Mouse (Mus musculus): Measurements from ENCODE around the gene Arsb. TPM values are rescaled to one million over a fixed set of nuclear protein-coding genes. Genes with fewer than 3 reads are reported as not detected.

Gene Arsb
- total RNA-seq, 2 experiments from 2014 or later, result 80.1 to 80.7 TPM

DNA sequence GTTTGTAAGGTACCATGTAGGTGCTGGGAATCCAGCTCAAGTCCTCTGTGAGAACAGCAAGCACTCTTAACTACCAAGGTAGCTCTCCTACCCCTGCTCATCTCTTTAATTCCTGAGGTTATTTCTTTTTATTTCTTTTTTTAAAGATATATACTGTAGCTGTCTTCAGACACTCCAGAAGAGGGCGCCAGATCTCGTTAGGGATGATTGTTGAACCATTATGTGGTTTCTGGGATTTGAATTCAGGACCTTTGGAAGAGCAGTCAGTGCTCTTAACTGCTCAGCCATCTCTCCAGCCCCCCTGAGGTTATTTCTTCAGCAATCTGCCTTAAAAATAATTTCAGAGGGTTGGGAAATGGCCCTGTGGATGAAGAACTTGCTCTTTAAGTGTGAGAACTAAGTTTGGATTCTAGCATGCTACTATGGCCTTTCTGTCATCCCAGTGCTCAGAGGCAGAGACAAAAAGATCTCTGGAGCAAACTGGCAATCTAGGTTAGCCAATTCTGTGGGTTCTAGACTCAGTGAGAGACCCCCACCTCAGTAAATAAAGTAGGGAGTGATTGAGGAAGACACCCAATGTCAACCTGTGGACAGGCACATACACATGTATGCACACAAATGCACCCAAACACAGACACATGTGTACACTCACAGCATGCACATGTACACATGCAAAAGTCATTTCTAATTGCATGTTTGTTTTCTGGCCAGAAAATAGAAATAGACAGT is 58.3 kb downstream of the Arsb start:
- H3K4me3 ChIP-seq, result no peak overlapping the region
- intact Hi-C loops (cut with DNase I), result loop anchor here (5.0 kb wide), 1 partner anchor 318 kb away; no protein-coding TSS in a partner anchor
- no peak for DNase-seq (ENCODE audit: extremely low spot score in 1 of 2, low spot score in 2 of 2)
- TF ChIP-seq CTCF (IDR thresholded peaks at IDR 0.05), result peak; percentile 57
- H3K27ac ChIP-seq, result no peak overlapping the region

DNA sequence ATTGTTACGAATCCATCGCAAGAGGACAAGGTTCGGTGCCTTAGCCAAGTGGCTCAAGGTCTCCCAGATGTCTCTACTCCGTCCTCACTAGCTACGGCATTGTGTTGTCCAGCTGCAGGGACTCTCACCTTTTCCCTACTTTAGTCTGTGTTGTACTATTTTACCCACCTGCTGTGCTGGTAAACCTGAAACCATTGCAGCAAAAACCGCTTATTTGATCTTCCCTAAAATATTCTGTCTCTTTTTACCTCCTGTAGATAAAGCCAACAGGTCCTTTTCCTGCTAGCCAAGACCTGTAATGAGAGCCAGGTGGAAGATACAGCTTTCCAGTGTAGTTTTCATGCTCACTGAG is 58.8 kb downstream of the Arsb start:
- DNase-seq (ENCODE audit: extremely low spot score in 1 of 2, low spot score in 2 of 2), result no peak
- TF ChIP-seq CTCF (IDR thresholded peaks at IDR 0.05), result no peak
- intact Hi-C loops (cut with DNase I), result no loop called here
- Histone ChIP-seq H3K27ac (no peak overlapping the region), H3K4me3 (no peak overlapping the region)

DNA sequence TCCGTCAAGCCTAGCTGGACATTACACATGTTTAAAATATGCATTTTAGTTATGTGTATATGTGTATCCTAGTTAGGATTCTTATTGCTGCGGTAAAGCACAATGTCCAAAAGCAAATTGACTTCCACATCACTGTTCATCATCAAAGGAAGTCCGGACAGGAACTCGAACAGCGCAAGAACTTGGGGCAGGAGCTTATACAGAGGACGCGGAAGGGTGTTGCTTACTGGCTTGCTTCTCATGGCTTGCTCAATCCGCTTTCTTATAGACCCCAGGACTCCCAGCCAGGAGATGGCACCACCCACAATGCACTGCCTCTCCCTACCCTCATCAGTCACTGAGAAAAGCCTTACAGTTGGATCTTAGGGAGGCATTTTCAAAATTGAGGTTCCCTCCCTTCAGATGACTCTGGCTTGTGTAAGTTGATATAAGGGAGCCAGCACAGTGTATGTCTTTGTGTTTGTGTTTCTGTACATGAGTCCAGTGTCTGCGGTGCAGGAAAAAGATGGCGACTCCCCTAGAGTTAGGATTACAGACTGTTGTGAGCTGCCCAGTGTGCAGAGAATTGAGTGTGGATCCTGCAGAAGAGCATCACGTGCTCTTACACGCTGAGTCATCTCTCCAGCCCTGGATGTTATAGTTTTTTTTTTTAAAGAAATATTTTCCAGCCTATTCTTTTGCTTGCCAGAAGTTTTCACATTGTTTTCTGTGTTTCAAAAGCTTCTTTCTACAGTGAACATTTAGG is 66.2 kb downstream of the Arsb start:
- TF ChIP-seq CTCF (IDR thresholded peaks at IDR 0.05), result no peak
- DNase-seq (ENCODE audit: extremely low spot score in 1 of 2, low spot score in 2 of 2), result no peak
- Histone ChIP-seq H3K27ac (no peak overlapping the region), H3K4me3 (no peak overlapping the region)
- intact Hi-C loops (cut with DNase I), result no loop called here

DNA sequence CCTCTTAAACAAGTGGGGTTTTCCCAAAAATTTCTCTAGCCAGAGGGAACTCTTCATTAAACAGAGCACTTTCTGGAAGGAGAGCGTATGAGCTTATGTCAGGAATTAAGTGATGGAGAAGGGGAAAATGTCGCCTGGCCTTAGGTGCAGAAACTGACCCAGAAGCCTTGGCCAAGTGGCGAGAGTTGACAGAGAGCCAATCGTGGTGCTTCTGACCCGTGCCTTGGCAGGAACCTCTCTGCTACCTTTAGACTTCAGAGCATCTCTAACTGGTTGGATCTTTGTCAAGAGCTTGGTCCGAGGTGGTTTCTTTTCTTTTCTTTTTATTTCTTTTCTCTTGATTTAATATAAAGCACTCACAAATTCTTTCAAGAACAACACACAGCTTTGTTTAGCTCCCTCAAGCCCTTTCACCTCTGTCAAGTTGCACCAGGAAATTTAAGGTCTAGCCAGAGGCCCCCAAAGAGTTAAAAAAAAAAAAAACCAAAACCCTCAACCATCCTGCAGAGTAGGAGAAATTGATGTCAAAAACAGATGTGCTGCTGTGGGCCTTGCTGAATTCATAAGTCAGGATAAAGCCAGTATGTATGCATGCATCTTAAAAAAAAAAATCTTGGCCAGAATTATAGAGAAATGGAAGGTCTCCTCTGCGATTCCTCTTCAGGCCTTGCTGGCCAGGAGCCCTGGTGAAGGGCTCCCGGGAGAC is 67.2 kb downstream of the Arsb start:
- intact Hi-C loops (cut with DNase I), result no loop called here
- DNase-seq (ENCODE audit: extremely low spot score in 1 of 2, low spot score in 2 of 2), result no peak
- H3K27ac ChIP-seq, result no peak overlapping the region; the same call in 1 of the 2 replicates
- no peak overlapping the region for H3K4me3 ChIP-seq
- TF ChIP-seq CTCF (IDR thresholded peaks at IDR 0.05), result no peak

DNA sequence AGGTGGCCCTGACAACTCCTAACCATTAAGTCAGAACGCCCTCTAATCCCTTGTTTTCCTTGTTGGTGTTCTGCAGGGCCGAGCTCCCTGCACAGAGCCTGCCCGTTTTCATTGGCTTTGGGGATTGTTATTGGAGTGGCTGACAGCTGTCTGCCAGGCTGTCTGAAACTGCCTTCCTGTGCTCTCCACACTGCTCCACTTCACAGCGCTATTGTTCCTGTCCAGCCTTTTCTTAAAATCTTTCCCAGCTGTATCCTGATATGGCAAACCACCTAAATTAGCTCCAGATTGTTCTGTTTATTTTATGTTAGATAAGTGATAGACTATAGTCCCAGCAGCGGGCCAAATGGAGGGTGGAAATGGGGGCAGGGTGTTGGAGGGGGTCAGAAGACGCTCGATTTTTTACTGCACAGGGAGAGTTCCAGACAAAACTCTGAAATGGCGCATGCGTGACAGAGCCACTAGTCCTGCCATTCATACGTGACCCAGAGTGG is 67.8 kb downstream of the Arsb start:
- no peak for TF ChIP-seq CTCF (IDR thresholded peaks at IDR 0.05)
- no peak overlapping the region for H3K4me3 ChIP-seq
- no peak for DNase-seq (ENCODE audit: extremely low spot score in 1 of 2, low spot score in 2 of 2)
- no peak overlapping the region; the same call in 1 of the 2 replicates for H3K27ac ChIP-seq
- intact Hi-C loops (cut with DNase I), result no loop called here

DNA sequence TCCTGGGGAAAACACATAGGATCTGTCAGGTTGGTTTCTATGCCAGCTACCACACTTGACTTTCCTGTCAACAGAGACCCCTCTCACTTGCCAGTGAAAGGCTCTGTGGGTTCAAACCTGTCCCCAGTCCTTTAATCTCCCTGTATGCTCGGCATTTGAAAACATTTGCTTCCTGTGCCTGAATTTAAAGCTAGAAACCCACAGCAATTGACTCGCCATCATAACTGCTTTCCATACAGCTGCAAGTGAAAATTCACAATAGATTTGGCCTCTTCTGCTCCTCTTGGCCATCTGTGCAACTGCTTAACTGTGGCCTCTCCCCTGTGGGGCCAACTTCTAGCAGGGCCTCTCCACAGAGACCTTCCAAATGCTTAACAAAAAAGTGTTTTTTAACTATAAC is 68.3 kb downstream of the Arsb start:
- no peak overlapping the region for H3K27ac ChIP-seq

DNA sequence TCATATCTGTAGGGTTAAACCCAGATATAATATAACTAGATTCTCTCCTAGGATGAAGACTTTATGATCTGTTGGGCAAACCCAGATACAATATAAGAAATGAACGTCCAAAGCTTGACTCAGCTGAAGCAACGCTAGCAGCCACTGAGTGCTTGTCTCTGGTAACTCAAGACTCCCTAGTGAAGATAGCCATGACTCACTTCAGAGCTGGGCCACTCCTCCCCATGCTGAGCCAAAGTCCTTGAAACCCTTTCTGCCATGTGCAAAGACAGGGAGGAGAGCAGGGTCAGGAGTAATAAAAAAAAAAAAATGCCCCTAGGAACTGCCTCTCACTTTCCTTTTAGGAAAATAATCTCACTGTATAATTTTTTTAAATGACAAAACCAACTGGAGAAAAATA is 68.7 kb downstream of the Arsb start:
- no peak for TF ChIP-seq CTCF (IDR thresholded peaks at IDR 0.05)
- no peak overlapping the region for H3K27ac ChIP-seq
- DNase-seq (ENCODE audit: extremely low spot score in 1 of 2, low spot score in 2 of 2), result no peak
- intact Hi-C loops (cut with DNase I), result no loop called here
- H3K4me3 ChIP-seq, result no peak overlapping the region

More for the DNA sequence above, 68.3 kb downstream of the Arsb start:
- intact Hi-C loops (cut with DNase I), result no loop called here
- H3K4me3 ChIP-seq, result no peak overlapping the region
- no peak for TF ChIP-seq CTCF (IDR thresholded peaks at IDR 0.05)
- DNase-seq (ENCODE audit: extremely low spot score in 1 of 2, low spot score in 2 of 2), result no peak

DNA sequence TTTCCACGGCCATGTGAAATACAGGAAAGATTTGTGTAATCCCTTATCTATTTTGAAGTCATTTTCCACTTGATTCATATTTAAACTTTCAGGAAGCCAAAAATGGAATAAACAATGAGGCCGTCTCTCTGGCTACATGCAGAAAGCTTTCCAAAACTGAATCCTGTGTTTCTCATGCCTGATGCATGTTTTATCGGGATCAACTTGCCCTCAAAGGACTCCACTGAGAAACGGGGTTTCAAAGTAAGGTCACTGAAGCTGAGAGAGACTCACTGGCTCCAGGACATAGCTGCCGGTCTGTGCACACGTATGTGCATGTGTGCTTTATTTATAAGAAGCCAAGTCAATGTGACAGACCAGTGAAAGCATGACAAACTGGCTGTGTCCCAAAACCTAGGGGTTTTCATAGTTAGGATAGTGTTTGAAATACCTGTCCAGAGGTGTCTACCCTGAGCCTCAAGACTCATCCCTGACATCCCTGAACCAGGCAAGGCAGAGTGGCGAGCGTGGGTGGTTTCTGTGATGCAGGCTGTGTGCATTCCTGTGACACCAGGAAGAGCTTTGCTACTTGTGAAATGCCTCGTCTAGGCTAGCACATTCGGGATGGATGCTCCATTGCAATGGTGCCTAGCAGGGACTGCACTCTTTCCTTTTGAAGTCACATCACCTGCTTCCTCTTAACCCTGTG is 75.5 kb downstream of the Arsb start:
- no peak for DNase-seq (ENCODE audit: extremely low spot score in 1 of 2, low spot score in 2 of 2)
- Histone ChIP-seq H3K27ac (no peak overlapping the region), H3K4me3 (no peak overlapping the region)
- intact Hi-C loops (cut with DNase I), result no loop called here
- no peak for TF ChIP-seq CTCF (IDR thresholded peaks at IDR 0.05)

DNA sequence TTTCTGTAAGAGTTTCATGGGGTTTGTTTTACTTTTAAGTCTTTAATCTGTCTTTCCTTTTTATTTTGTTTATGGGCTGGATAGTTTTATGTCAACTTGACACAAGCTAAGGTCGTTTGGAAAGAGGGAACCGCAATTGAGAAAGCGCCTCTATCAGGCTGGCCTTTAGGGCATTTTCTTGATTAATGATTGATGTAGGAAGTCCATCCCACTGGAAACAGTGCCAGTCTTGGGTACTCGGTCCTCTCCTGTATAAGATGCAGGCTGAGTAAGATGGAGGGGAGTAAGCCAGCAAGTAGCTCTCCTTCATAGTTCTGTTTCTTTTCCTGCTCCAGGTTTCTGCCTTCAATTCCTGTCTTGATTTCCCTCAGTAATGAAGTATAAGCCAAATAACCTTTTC is 76.2 kb downstream of the Arsb start:
- TF ChIP-seq CTCF (IDR thresholded peaks at IDR 0.05), result no peak
- no peak overlapping the region for H3K27ac ChIP-seq
- intact Hi-C loops (cut with DNase I), result no loop called here
- H3K4me3 ChIP-seq, result no peak overlapping the region
- no peak for DNase-seq (ENCODE audit: extremely low spot score in 1 of 2, low spot score in 2 of 2)

DNA sequence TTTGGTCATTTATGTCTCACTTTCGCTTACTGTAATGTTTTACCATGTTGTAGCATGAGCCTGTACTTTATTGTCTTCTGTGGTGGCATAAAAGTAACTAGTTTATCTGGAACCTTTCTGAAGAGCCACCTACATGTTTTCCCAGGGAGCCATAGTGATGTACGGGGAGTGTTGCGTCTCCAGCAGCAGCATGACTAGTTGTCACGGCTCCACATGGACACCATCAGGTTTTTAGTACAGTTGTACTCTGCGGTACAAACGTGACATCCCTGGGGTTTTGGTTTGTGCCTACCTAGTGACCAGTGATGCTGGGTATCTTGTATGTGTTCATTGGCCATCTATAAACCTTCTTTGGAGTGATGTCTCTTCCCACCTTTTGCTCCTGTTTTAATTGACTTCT is 77.2 kb downstream of the Arsb start:
- no peak overlapping the region for H3K4me3 ChIP-seq
- no peak for TF ChIP-seq CTCF (IDR thresholded peaks at IDR 0.05)
- no peak overlapping the region for H3K27ac ChIP-seq
- DNase-seq (ENCODE audit: extremely low spot score in 1 of 2, low spot score in 2 of 2), result no peak
- intact Hi-C loops (cut with DNase I), result no loop called here

DNA sequence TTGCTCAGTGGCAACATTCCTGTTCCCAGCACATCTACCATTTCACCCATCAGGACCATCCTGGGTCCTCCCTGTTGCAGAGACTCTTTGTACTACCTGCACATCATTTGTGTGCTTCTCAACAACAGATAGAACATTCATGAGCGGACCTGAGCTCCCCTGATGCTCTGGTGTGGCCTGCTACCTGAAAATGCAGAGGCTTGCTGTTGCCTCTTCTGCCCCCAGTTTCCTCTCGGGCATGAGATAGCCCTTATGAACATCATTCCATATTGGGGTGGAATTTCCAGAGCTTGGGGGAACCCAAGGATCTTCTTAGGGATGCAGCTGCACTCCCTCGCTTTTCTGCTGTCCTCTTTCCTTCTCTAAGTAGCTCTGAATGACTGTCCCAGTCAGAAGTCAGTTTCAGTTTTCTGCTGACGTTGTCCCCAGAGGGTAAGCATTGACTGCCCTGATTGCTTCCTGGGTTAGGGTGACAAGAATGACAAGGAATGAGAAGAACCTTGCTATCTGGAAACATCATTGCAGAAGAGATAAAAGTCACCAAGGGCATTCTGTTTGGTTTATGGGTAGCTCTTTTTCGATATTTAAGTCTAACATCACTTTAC is 78.4 kb downstream of the Arsb start:
- no peak overlapping the region for H3K4me3 ChIP-seq
- DNase-seq (ENCODE audit: extremely low spot score in 1 of 2, low spot score in 2 of 2), result no peak
- intact Hi-C loops (cut with DNase I), result no loop called here
- no peak for TF ChIP-seq CTCF (IDR thresholded peaks at IDR 0.05)
- no peak overlapping the region for H3K27ac ChIP-seq

All from left cerebral cortex, adult 2 months (tissue).